Mouse (Mus musculus) embryonic facial prominence, embryonic 13.5 days (tissue): ENCODE results near the gene Syt2. TPM values are rescaled to one million over a fixed set of nuclear protein-coding genes. Genes with fewer than 3 reads are reported as not detected.

Source experiments
- ATAC-seq: fragments of 200-750 bp; cut with Nextera tagmentation; 2 replicates; pipeline ENCODE4 v1.8.0; 2017; ENCODE audit warnings: low read depth; ENCODE audit not compliant: insufficient number of reproducible peaks, insufficient read depth, low FRiP score, low TSS enrichment
- H3K27ac ChIP-seq: fragments of 300-500 bp; sonication (generic); 2 replicates; pipeline ENCODE4 v1.5.1; 2015; ENCODE audit warnings: moderate library complexity, mild to moderate bottlenecking, inconsistent platforms
- H3K27me3 ChIP-seq: fragments of 300-500 bp; sonication (generic); 2 replicates; pipeline ENCODE4 v1.6.1; 2015; ENCODE audit warnings: mild to moderate bottlenecking, inconsistent platforms
- H3K36me3 ChIP-seq: fragments of 300-500 bp; sonication (generic); 2 replicates; pipeline ENCODE4 v1.6.1; 2015; ENCODE audit warnings: mild to moderate bottlenecking, inconsistent platforms
- H3K4me1 ChIP-seq: fragments of 300-500 bp; sonication (generic); 2 replicates; pipeline ENCODE4 v1.6.1; 2015; ENCODE audit warnings: inconsistent platforms
- H3K4me2 ChIP-seq: fragments of 300-500 bp; sonication (generic); 2 replicates; pipeline ENCODE4 v1.6.1; 2015; ENCODE audit warnings: moderate library complexity, mild to moderate bottlenecking, inconsistent platforms
- H3K4me3 ChIP-seq: fragments of 300-500 bp; sonication (generic); 2 replicates; pipeline ENCODE4 v1.5.1; 2015; ENCODE audit warnings: mild to moderate bottlenecking, inconsistent platforms
- H3K9ac ChIP-seq: fragments of 300-500 bp; sonication (generic); 2 replicates; pipeline ENCODE4 v1.6.1; 2015; ENCODE audit warnings: mild to moderate bottlenecking, inconsistent platforms
- H3K9me3 ChIP-seq: fragments of 300-500 bp; sonication (generic); 2 replicates; pipeline ENCODE4 v1.6.1; 2016; ENCODE audit warnings: inconsistent platforms
- WGBS: fragments of 180-500 bp; shearing (Covaris S2); methylation state at CpG from one replicate; pipeline ENCODE4 v1.1.7; 2015; ENCODE audit warnings: mixed read lengths; 5-methylcytosine and 5-hydroxymethylcytosine counted together
- polyA plus RNA-seq: library from polyadenylated mRNA; unstranded; fragments of >200 nt; fragmentation: Nextera tagmentation; extraction: Ambion mirVana; gene quantifications from 2 replicates; pipeline ENCODE4 v1.2.1, GENCODE M21; 2015

Gene Syt2
- polyA plus RNA-seq, 1 experiment from 2014 or later: 0.46 TPM

DNA sequence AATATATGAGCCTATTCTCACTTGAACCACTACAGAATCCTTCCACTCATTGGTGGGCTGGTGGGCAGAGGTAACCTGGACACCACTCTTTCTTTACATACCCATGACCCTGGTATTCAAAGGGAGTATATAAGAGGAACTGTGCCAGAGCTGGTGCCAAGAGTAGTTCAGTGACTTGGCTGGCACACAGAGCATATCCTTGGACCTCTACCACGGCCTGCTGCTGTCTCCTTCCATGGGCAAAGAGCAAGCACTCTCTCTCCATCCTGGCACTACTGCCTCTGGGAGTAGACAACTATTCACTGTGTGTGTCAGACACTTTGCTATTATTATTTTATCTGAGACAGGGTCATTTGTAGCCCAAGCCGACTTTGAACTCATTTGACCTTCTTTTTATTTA, 49.8 kb downstream of the Syt2 start:
- Histone ChIP-seq H3K4me1 (0 out of 2 replicates have a peak, but pooled peaks cover 8% of the 10 kb centered on the region), H3K9me3 (no peaks in the 10 kb centered on the region), H3K4me3 (no peak overlapping the region), H3K9ac (no peak overlapping the region), H3K36me3 (no peaks in the 10 kb centered on the region), H3K4me2 (no peak overlapping the region), H3K27me3 (no peaks in the 10 kb centered on the region; the same call in 1 of the 2 replicates), H3K27ac (no peak overlapping the region)
- 75% methylated on average over 2 of the region's 2 CpGs for WGBS
- no peak for ATAC-seq

DNA sequence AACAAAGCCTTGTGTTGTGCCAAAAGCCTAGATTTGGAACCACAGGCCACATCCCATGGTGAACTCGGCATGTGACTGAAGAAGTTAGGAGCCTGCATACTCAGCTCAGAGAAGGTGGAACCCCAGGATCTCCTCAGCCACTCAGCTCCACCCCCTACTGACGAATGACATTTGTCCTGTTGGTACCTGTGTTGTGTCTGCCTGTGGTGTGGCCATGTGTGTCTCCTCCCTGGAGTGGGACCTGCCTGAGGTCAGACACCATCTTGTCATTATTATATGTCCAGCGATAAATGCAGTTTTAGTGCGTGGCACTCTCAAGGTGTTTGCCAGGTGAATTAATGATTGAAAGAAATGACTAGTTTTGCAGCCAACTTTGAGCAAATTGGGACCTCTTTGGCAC, 50.6 kb downstream of the Syt2 start:
- no peaks in the 10 kb centered on the region; the same call in 1 of the 2 replicates for H3K27me3 ChIP-seq
- H3K9me3 ChIP-seq: no peaks in the 10 kb centered on the region
- WGBS: 80% methylated on average over 4 of the region's 4 CpGs
- no peaks in the 10 kb centered on the region for H3K36me3 ChIP-seq
- no peak overlapping the region for H3K27ac ChIP-seq
- no peak overlapping the region for H3K9ac ChIP-seq
- H3K4me3 ChIP-seq: no peak overlapping the region
- H3K4me1 ChIP-seq: 0 out of 2 replicates have a peak, but pooled peaks cover 8% of the 10 kb centered on the region
- H3K4me2 ChIP-seq: no peak overlapping the region
- ATAC-seq: no peak

DNA sequence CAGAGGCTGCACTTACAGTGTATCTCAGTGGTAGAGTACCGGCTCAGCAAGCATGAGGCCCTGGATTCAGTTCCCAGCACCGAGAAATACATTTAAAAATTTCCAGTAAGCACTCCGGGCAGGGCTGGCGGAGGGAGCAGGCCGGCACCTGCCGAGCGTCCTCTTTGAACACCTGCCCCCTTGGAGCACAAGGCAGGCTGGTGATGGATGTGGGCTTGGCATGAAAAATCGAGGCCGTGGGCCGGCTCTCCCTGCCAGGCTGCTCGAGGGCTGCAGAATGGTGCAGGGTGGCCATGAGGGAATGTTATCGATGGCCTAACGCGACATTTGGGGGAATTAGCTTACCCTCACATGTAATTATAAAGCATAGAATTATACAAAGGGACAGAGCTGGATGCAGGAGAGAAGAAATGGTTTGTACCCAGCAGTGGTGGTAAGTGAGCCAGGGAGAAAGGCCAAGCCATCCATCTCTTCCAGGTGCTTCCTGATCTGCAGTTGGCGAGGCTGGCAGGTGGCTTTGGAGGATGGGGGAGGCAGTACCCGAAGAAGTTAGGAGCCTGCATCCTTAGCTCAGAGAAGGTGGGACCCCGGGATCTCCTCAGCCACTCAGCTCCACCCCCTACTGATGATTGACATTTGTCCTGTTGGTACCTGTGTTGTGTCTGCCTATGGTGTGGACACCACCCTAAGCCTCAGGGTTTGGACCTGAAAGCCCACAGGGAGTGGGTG, 51.2 kb downstream of the Syt2 start:
- Histone ChIP-seq H3K36me3 (no peaks in the 10 kb centered on the region), H3K4me3 (no peak overlapping the region), H3K27ac (no peak overlapping the region), H3K27me3 (no peaks in the 10 kb centered on the region; the same call in 1 of the 2 replicates), H3K9ac (no peak overlapping the region), H3K4me2 (no peak overlapping the region), H3K9me3 (no peaks in the 10 kb centered on the region), H3K4me1 (0 out of 2 replicates have a peak, but pooled peaks cover 8% of the 10 kb centered on the region)
- no peak for ATAC-seq
- WGBS: 85% methylated on average over 17 of the region's 17 CpGs

DNA sequence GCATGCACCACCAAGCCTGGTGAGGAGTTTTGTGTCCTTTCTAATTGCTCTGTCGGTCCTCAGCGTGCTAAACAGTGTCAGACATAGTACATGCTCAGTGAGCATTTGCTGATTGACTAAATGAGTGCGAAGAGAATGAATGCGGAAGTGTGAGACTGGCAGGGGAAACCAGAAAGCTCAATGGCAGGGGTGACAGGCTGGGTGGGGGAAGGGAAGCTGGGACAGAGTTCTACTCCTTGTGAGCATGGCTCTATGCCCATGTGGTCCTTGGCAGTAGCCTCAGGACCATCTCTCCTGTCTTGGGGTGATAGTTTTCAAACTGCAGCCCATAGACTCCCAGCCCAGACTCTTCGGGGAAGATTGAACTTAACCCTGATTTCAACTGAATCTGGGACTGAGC, 52.0 kb downstream of the Syt2 start:
- H3K9me3 ChIP-seq: no peaks in the 10 kb centered on the region
- WGBS: 76% methylated on average over 5 of the region's 5 CpGs
- no peaks in the 10 kb centered on the region for H3K36me3 ChIP-seq
- no peak overlapping the region for H3K4me2 ChIP-seq
- no peak overlapping the region for H3K9ac ChIP-seq
- no peak for ATAC-seq
- no peak overlapping the region for H3K4me3 ChIP-seq
- H3K27ac ChIP-seq: no peak overlapping the region
- H3K27me3 ChIP-seq: no peaks in the 10 kb centered on the region; the same call in 1 of the 2 replicates
- 0 out of 2 replicates have a peak, but pooled peaks cover 8% of the 10 kb centered on the region for H3K4me1 ChIP-seq

DNA sequence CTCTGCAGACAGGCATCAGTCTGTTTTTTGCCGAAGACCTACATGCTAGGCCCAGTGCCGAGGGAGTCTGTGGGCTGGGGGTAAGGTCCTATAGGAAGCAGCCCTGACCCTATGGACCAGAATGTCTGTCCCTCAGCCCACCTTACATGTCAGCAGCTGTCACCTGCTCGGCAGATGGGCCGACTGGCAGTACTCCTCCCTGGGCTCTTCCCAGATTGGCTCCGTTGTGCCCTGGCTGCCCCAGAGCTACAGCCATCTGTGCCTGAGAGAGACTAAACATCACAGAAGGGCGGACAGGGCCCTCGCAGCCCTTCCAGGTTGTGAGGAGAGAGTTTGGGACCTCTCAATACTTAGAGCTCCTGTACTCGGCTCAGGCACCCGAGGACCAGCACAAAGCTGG, 52.9 kb downstream of the Syt2 start:
- H3K4me1 ChIP-seq: 0 out of 2 replicates have a peak, but pooled peaks cover 8% of the 10 kb centered on the region
- ATAC-seq: no peak
- peaks cover 4% of the 10 kb centered on the region; the same call in 1 of the 2 replicates for H3K27me3 ChIP-seq
- H3K9me3 ChIP-seq: no peaks in the 10 kb centered on the region
- WGBS: 55% methylated on average over 9 of the region's 9 CpGs
- no peak overlapping the region for H3K27ac ChIP-seq
- no peak overlapping the region for H3K9ac ChIP-seq
- H3K36me3 ChIP-seq: no peaks in the 10 kb centered on the region
- no peak overlapping the region for H3K4me3 ChIP-seq
- no peak overlapping the region for H3K4me2 ChIP-seq

DNA sequence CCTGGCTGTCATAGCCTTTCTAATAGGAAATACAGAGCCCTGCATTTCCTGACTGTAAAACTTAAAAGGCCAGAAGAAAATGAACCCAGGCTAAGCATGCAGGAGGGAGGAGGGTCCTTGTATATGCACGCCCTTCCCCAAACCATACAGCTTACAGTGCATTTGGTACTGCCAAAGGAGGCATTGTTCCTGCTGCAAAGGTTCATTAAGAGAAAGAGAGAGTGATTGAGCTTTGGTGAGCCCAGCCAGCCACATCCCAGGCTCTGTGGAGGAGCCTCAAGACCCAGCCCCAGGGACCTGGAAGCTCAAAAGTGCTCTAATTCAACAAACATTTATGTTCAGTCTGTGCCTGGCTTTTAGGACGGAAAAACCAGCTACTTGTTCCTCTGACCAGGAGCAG, 53.7 kb downstream of the Syt2 start:
- Histone ChIP-seq H3K36me3 (no peaks in the 10 kb centered on the region), H3K27ac (peak overlapping the region; percentile 33; the same call in 1 of the 2 replicates), H3K4me3 (no peak overlapping the region), H3K4me2 (no peak overlapping the region), H3K4me1 (0 out of 2 replicates have a peak, but pooled peaks cover 14% of the 10 kb centered on the region), H3K9me3 (no peaks in the 10 kb centered on the region), H3K9ac (no peak overlapping the region), H3K27me3 (peaks cover 7% of the 10 kb centered on the region)
- 32% methylated on average over 2 of the region's 2 CpGs for WGBS
- no peak for ATAC-seq

DNA sequence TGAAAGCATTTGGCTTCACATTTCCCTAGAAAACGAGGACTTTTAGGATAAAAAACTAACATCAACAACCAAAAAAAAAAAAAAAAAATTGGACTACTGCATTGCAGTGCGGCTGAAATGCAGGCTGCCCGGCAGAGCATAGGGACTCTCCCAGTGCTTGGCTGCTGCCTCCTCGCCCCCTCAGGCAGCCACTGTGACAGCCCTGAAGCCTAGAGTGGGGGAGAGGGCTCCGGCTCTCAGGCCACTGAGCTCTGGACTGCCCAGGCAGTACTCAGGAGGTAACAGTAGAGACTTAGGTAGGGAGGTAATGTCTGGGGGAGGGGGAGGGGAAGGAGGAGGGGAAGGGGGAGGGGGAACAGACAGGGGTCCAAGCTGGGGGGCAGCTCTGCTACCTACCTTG, 54.2 kb downstream of the Syt2 start:
- H3K36me3 ChIP-seq: no peaks in the 10 kb centered on the region
- no peak overlapping the region for H3K9ac ChIP-seq
- no peak overlapping the region for H3K4me3 ChIP-seq
- 0 out of 2 replicates have a peak, but pooled peaks cover 15% of the 10 kb centered on the region for H3K4me1 ChIP-seq
- H3K9me3 ChIP-seq: no peaks in the 10 kb centered on the region
- H3K27ac ChIP-seq: peak overlapping the region; percentile 33; the same call in 1 of the 2 replicates
- 23% methylated on average over 5 of the region's 5 CpGs for WGBS
- H3K4me2 ChIP-seq: no peak overlapping the region
- ATAC-seq: no peak
- H3K27me3 ChIP-seq: peaks cover 12% of the 10 kb centered on the region

DNA sequence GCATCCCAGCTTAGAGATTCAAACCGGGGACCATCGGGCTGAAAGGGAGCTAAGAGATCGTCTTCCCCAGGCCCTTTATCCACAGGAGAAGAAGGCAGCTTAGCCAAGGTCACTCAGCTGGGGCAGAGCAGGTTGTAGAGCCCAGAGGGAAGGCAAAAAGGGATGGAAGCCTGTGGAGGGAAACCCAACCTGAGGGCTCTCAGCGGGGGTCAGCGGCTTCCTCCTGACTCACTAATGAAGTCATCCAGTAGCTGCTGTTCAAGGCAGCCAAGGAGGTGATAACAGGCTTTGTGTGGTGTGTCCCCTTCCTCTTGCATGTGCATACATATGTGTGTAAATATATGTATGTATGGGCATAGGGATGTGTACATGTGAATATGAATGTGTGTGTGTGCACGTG, 54.7 kb downstream of the Syt2 start:
- Histone ChIP-seq H3K9ac (no peak overlapping the region), H3K4me2 (no peak overlapping the region), H3K27ac (no peak overlapping the region), H3K36me3 (no peaks in the 10 kb centered on the region), H3K9me3 (no peaks in the 10 kb centered on the region), H3K4me3 (no peak overlapping the region), H3K4me1 (0 out of 2 replicates have a peak, but pooled peaks cover 15% of the 10 kb centered on the region), H3K27me3 (peaks cover 17% of the 10 kb centered on the region)
- 10% methylated on average over 6 of the region's 6 CpGs for WGBS
- no peak for ATAC-seq

DNA sequence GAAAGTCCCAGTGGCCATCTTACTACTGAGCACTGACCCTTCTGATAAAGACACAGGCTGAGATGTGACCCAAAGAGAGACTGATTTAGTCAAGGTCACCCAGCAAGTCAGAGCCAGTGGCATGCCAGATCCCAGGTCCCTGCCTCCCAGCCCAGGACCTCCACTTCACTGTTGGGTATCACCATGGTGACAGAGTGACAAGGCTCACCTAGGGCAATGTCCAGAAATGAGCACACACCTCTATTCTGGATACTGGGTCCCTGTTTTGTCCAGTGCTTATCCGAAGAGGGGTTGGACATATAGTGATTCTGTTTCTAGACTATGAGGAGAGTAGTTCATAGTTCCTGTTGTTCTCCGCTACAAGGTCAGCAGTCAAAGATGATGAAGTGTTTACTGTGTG, 56.8 kb downstream of the Syt2 start:
- Histone ChIP-seq H3K4me3 (no peak overlapping the region), H3K27me3 (peaks cover 38% of the 10 kb centered on the region), H3K9ac (no peak overlapping the region), H3K4me1 (peaks cover 16% of the 10 kb centered on the region; the same call in 1 of the 2 replicates), H3K27ac (no peak overlapping the region), H3K9me3 (no peaks in the 10 kb centered on the region), H3K36me3 (no peaks in the 10 kb centered on the region), H3K4me2 (no peak overlapping the region)
- ATAC-seq: no peak
- 92% methylated on average over 2 of the region's 2 CpGs for WGBS

DNA sequence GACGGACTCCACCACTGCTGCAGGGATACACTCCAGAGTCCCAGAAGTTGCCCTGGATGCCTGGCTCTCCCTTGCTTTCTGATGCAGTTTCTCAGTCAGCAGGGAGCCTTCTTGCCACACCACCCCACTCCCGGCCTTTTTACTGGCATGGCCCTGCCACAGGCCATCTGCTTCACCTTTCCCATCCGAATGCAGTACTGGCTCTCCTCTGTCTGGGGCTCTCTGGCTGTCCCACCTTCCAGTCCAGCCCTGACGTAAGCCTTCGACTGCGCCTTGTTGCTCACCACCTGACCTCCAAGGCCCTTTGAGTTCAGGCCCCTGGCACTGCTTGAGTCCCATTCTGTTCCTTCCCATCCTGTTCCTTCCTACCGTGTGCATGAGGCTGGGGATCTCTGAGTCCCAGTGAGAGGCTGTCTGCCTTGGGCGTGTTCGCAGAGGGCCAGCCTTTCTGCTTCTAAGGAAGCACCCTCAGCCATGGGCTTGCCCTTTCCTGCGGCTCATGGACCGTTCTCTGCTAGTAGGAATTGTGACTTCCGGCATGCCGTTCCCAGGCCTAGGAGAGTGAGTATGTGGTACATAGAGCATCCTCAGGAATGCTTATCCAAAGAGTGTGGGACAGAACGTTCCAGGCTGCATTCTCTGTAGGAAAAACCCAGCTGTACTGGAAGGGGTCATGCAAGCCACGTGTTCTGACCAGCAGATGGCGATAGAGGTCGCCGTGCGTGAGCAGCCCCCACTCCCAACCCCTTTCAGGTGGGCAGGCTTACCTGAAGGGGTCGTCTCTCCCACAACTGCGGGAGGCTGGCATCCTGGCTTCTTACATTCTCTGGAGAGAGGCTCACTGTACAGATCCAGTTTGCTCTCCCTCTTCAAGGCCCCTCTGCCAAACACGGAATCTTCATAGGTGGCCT, 58.2 kb downstream of the Syt2 start:
- Histone ChIP-seq H3K36me3 (no peaks in the 10 kb centered on the region), H3K4me1 (peaks cover 28% of the 10 kb centered on the region), H3K4me2 (0 out of 2 replicates have a peak overlapping the region, but pooled peaks have one; percentile 22), H3K4me3 (no peak overlapping the region), H3K9me3 (no peaks in the 10 kb centered on the region), H3K27me3 (peaks cover 52% of the 10 kb centered on the region), H3K9ac (no peak overlapping the region), H3K27ac (no peak overlapping the region)
- no peak; the same call in 1 of the 2 replicates for ATAC-seq
- 32% methylated on average over 22 of the region's 22 CpGs for WGBS

DNA sequence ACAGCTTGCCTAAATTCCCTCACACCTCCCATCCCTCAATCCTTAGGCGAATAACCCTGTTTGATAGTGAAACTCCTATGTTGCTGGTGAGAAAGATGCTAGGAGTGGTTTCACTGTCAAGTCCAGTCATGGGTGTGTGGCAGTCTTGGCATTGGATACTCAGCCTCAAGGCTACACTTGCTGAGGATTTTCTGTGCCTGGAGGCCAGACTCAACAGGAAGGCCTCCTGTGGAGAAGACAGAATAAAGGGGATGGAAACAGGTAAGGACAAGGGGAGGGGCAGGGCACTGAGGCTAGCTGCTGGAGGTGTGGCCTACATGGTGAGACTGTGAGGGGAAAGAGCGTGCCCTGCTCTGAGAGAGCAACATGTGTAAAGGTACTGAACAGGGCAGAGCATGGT, 60.1 kb downstream of the Syt2 start:
- Histone ChIP-seq H3K4me2 (no peak overlapping the region), H3K4me1 (peaks cover 22% of the 10 kb centered on the region), H3K9ac (no peak overlapping the region), H3K4me3 (no peak overlapping the region), H3K9me3 (no peaks in the 10 kb centered on the region), H3K27me3 (peaks cover 71% of the 10 kb centered on the region), H3K36me3 (no peaks in the 10 kb centered on the region), H3K27ac (no peak overlapping the region)
- 45% methylated on average over 2 of the region's 2 CpGs for WGBS
- no peak for ATAC-seq
